Mouse (Mus musculus): Measurements from ENCODE around the gene 4931417E11Rik.

The 4931417E11Rik gene

GRCm38 (mm10) chr6:73469567-73469966 is at the start of gene 4931417E11Rik:
TSS of gene 4931417E11Rik (minus strand) at chr6:73469667.
- DNase-seq: no peak

DNA sequence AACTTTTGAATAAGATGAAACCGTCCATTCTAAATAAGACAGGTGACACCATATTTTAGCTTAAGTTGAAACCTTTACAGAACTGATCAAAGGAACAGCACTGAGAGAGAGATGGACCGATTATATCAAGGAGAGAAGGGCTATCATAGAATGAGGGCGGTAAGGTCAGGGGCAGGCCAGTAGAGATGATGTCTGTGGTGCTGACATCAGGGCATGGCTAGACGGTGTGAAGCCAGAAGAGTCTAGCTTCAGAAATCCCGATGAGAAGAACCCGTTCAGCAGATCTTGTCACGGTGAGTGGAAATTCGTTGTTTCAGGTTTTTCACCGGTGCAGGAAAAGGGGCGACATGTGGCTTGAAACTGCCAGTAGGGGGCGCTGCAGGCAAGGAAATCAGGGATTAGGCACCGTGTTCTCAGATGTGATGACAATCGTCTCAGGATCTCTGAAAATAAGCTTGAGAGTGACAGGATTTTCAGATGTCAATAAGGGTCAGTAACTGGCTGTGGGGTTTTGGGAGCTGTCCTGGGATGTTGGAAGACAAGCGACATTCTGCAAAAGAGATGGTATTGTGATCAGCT is 48.4 kb upstream of the 4931417E11Rik start:
- peak; percentile 76 for DNase-seq

DNA sequence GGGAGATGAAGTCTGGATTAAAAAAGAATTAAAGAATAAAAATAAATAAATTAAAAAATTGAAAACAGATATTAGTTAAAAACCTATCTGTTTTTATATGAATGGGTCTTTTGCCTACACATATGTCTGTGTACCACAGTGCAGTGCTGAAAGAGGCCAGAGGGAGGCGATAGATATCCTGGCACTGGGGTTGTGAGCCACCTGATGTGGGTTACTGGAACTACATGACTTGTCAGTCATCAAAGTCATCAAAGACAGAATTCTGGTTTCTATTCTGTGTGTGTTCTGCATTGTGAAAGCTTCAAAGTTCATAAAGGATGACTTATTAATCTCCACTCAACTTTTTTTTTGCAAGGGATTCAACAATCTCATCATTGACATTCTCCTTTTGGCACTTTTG is 43.4 kb upstream of the 4931417E11Rik start:
- no peak for DNase-seq

GRCm38 (mm10) chr6:73499631-73500030 is 30.2 kb upstream of the 4931417E11Rik start:
- no peak for DNase-seq

DNA sequence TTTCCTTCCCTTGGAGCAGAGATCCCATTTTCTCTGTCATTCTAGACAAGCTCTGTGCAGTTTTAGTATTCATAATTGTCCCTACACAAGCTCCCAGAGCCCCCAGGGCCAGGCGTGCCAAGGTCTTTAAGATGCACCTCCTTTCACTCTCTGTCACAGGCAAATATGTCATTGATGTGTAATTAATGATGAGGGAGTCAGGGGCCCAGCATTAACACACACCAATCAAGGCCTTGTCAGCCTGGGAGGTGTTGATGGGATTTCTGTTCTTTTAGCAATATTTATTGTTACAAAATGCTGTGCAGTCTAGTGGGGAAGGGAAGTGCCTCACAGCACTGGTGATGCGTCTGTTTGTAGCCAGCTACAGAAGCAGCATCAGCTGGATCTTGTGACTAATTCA is 27.9 kb upstream of the 4931417E11Rik start:
- no peak for DNase-seq

DNA sequence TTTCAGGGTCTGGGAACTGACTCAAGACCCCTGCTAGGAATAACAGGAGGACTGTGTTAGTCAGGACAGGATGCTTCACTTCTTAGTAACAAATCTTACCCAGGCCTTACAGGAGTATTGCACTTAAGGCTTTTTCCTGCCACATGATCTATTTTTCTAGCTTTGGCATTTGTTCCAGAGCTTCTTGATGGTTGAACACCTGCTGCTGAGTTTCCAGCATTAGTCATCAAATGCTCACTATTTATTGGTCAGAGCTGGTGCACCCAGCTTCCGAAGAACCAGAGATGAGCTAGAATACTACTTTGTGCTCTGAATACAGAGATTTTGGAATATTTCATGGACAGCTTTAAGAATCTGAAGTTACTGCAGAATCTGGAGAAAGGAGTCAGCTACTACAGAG is 21.1 kb upstream of the 4931417E11Rik start:
- DNase-seq: no peak

DNA sequence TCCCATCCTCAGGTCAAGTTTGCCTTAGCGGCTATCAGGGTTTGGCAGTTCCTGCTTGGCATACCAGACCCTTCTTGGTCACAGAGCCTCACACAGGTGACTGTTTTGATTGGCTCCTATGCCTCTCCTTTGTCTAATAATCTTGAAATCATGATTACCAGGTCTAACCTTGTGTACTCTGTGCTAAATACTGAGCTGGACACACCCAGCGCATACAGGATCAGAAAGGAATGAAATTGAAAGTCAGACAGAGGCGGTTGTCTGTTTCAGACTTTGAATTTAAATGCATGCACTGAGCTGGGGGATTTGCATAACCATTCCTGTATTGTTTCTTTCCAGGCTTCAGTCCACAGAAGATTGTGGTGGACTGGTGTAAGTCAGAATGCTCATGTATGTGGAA is 16.1 kb upstream of the 4931417E11Rik start:
- no peak for DNase-seq

DNA sequence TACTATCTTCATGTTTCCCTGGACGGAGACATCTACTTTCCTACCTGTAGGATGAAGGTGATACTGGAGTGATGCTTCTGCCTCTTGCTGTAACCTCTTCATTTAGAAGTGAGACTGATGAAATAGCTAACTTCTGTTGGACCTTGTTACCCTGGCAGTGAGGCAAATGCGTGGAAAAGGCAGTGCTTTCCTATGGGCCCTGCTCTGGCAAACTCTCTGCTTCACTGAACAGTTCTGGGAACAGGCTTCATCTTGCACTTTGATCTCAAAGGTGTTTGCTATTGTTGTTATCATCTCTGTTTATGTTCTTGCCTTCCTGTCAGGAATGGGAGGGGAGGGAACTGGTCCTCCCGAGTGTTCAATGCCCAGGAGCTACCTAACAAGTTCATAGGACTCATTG is 3.4 kb downstream of the 4931417E11Rik start:
- DNase-seq: no peak

DNA sequence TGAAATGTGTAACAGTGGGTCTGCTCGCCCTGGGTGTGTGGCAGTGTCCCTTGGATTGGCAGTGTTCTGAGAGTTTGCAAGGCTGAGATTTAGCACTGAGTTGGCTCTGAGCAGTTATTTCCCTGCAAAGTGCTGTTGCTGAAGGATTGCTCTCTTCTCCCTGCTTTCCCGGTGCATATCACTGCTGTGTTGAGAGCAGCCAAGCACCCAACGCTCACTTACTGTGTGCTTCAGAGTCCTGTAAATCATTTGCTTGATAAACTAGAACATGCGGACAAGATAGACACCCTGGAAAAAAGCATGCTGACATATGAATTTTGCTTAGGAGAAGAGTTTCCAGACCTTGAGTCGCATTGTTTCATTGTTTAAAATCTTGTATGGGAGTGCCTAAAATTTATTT is 6.9 kb downstream of the 4931417E11Rik start:
- no peak for DNase-seq

GRCm38 (mm10) chr6:73433912-73434311 is 35.6 kb downstream of the 4931417E11Rik start:
- DNase-seq: no peak

DNA sequence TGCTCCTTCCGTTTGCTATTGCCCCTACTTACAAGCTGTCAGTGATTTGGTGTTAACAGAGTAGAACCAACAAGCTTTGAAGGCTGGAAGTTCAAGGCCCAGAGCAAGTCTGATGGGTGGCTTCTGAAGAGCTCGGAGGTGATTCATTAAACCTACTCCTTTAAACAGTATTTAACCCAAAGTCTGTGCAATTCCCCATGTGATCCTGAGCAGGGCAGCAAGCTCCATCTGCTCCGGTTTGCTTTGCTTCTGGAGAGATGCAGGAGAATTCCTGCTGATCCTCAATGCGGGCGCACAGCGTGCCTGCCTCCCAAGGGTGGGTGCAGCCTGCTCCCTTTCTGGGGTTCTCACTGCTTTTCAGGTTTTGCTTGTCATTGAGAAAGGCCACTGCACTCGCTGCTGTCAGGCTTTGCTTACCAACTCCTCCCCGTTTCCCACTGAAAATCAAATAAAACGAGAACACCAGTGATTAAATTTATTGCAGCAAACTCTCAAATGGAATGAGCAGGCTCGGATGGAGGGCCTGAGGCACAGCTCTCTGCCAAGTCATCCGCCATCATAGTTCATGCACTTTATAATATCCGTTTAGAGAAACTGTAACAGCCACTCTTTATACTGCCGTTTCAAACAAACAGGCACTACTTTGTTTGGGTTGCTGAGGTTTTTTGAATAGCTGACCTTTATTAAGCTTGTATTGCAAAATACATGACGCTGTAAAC is 40.7 kb downstream of the 4931417E11Rik start:
- no peak for DNase-seq

DNA sequence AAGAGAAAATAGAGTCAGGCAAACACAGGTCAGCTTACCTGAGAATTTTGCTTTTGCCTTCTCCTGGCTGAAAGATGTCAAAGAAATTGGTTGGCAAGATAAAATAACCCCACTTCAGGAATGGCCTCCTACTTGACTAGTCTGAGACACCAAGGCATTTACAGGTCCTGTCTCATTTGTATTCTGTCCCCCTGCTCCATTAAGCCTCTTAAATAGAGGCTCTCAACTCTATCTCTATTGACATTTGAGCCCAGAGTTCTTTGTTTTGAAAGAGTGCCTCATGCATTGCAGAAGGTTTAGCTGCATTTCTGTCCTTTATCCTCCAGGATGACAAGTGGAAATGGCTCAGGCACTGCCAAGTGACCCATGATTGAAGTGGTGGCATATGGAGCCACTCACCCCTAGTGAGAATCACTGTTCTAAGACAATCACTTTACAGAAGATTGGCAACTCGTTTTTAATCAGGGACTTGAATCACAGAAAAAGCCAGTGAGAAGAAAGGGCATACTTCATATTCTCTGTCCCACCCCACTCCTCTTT is 42.1 kb downstream of the 4931417E11Rik start:
- no peak for DNase-seq

Measured in right cerebral cortex, postnatal 25 days (tissue).